Mouse (Mus musculus) embryonic facial prominence, embryonic 14.5 days (tissue): ENCODE measurements around the gene Ythdc1. TPM values are rescaled to one million over a fixed set of nuclear protein-coding genes. Genes with fewer than 3 reads are reported as not detected.
"Not testable (repeated sequence)": the region's sequence is repeated elsewhere in the genome, so short reads cannot be mapped to it uniquely, and the experiment has no call there.

Experiments used
- ATAC-seq: fragments of 200-750 bp; cut with Nextera tagmentation; 2 replicates; pipeline ENCODE4 v1.8.0; 2017; ENCODE audit warnings: low read depth, moderate number of reproducible peaks, moderate TSS enrichment
- DNase-seq: peaks from one replicate; pipeline ENCODE4 v3.0.0-alpha.2; 2015; ENCODE audit warnings: low spot score
- H3K27ac ChIP-seq: fragments of 300-500 bp; sonication (generic); replicated peaks from 2 replicates; pipeline ENCODE4 v1.5.1; 2014; ENCODE audit warnings: low read depth, mild to moderate bottlenecking, low read length, moderate library complexity
- H3K27me3 ChIP-seq: fragments of 300-500 bp; sonication (generic); replicated peaks from 2 replicates; pipeline ENCODE4 v1.6.1; 2014; ENCODE audit warnings: low read length; ENCODE audit not compliant: control insufficient read depth, insufficient read depth
- H3K36me3 ChIP-seq: fragments of 300-500 bp; sonication (generic); 2 replicates; pipeline ENCODE4 v1.6.1; 2014; ENCODE audit warnings: low read length, mixed read lengths; ENCODE audit not compliant: control insufficient read depth, insufficient read depth
- H3K4me1 ChIP-seq: fragments of 300-500 bp; sonication (generic); 2 replicates; pipeline ENCODE4 v1.6.1; 2014; ENCODE audit warnings: antibody characterized with exemption, low read length; ENCODE audit not compliant: control insufficient read depth, insufficient read depth
- H3K4me2 ChIP-seq: fragments of 300-500 bp; sonication (generic); 2 replicates; pipeline ENCODE4 v1.6.1; 2014; ENCODE audit warnings: low read depth, mild to moderate bottlenecking, low read length, moderate library complexity, mixed read lengths
- H3K4me3 ChIP-seq: fragments of 300-500 bp; sonication (generic); 2 replicates; pipeline ENCODE4 v1.5.1; 2014; ENCODE audit warnings: low read depth, mild to moderate bottlenecking, low read length
- H3K9ac ChIP-seq: fragments of 300-500 bp; sonication (generic); 2 replicates; pipeline ENCODE4 v1.6.1; 2014; ENCODE audit warnings: low read depth, mild to moderate bottlenecking, low read length, moderate library complexity, mixed read lengths
- H3K9me3 ChIP-seq: fragments of 300-500 bp; sonication (generic); 2 replicates; pipeline ENCODE4 v1.6.1; 2016; ENCODE audit warnings: low read length; ENCODE audit not compliant: control insufficient read depth
- WGBS: fragments of 180-500 bp; shearing (Covaris S2); extraction: QIAGEN DNeasy Blood & Tissue Kit; methylation state at CpG from one replicate; pipeline ENCODE4 v1.1.7; 2014; 5-methylcytosine and 5-hydroxymethylcytosine counted together
- polyA plus RNA-seq: library from polyadenylated mRNA; unstranded; fragments of >200 nt; fragmentation: Nextera tagmentation; extraction: Ambion mirVana; gene quantifications from 2 replicates; pipeline ENCODE4 v1.2.1, GENCODE M21; 2014

The Ythdc1 gene
- polyA plus RNA-seq, 1 experiment from 2014 or later, result 42.5 TPM

- H3K27ac ChIP-seq, result no peak overlapping the region
- H3K4me1 ChIP-seq, result no peaks in the 10 kb centered on the region
- H3K4me2 ChIP-seq, result no peak overlapping the region
- no peaks in the 10 kb centered on the region for H3K36me3 ChIP-seq
- DNase-seq, result no peak
- no peak overlapping the region for H3K9ac ChIP-seq
- H3K27me3 ChIP-seq, result no peaks in the 10 kb centered on the region
- H3K9me3 ChIP-seq, result no peaks in the 10 kb centered on the region
- ATAC-seq, result no peak
- WGBS, result 66% methylated on average over 2 of the region's 2 CpGs
- H3K4me3 ChIP-seq, result no peak overlapping the region
Measured at GRCm38 (mm10) chr5:86789954-86790353, 14.1 kb upstream of the Ythdc1 start.

- Histone ChIP-seq H3K36me3 (no peaks in the 10 kb centered on the region), H3K4me2 (no peak overlapping the region), H3K9ac (no peak overlapping the region), H3K4me3 (no peak overlapping the region), H3K27me3 (no peaks in the 10 kb centered on the region), H3K4me1 (no peaks in the 10 kb centered on the region), H3K9me3 (no peaks in the 10 kb centered on the region), H3K27ac (no peak overlapping the region)
- ATAC-seq (no peak), DNase-seq (no peak)
- 74% methylated on average over 4 of the region's 4 CpGs for WGBS
Measured at GRCm38 (mm10) chr5:86792249-86792648, 11.8 kb upstream of the Ythdc1 start.

DNA sequence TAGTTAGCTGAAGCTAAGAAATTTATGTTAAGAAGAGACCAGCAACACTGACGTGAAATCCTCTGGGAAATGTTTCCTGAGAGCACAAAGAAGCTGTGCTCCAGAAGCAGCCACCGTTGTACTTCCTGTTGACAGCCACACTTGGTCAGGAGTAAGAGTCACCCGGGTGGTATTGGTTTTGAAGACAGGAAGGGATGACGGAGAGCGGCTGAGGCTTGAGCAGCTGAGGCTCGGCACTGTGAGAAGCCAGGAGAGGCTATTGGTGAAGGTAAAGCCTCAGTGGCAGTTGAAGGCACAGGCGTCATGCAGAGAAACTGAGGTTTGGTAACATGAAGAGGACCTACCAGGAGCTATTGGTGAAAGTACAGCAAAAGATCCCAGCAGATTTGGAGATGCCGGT is 11.2 kb upstream of the Ythdc1 start:
- no peaks in the 10 kb centered on the region for H3K9me3 ChIP-seq
- 63% methylated on average over 8 of the region's 8 CpGs for WGBS
- no peak overlapping the region for H3K27ac ChIP-seq
- no peak for DNase-seq
- H3K4me2 ChIP-seq, result no peak overlapping the region
- H3K36me3 ChIP-seq, result no peaks in the 10 kb centered on the region
- ATAC-seq, result no peak
- H3K4me1 ChIP-seq, result no peaks in the 10 kb centered on the region
- H3K27me3 ChIP-seq, result no peaks in the 10 kb centered on the region
- H3K4me3 ChIP-seq, result no peak overlapping the region
- H3K9ac ChIP-seq, result no peak overlapping the region

DNA sequence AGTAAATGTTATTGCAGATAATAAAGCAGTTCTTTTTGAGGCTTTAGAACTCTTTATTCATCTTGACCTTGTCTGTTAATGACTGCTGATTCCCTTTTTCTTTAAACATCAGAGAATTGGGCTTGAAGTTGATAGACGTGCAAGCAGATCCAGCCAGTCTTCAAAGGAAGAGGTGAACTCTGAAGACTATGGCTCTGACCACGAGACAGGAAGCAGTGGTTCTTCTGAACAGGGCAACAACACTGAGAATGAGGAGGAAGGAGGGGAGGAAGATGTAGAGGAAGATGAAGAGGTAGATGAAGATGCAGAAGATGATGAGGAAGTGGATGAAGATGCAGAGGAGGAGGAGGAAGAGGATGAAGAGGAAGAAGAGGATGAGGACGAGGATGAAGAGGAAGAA is 12.8 kb downstream of the Ythdc1 start:
- no peak for ATAC-seq
- H3K27ac ChIP-seq, result no peak overlapping the region
- no peak overlapping the region for H3K9ac ChIP-seq
- H3K4me1 ChIP-seq, result no peaks in the 10 kb centered on the region
- H3K36me3 ChIP-seq, result peaks cover 35% of the 10 kb centered on the region
- H3K27me3 ChIP-seq, result no peaks in the 10 kb centered on the region
- WGBS, result 81% methylated on average over 3 of the region's 3 CpGs
- H3K9me3 ChIP-seq, result no peaks in the 10 kb centered on the region
- H3K4me3 ChIP-seq, result no peak overlapping the region
- no peak for DNase-seq
- H3K4me2 ChIP-seq, result no peak overlapping the region

- not testable (repeated sequence) for H3K4me3 ChIP-seq, ATAC-seq, H3K4me2 ChIP-seq, H3K4me1 ChIP-seq, DNase-seq, H3K27ac ChIP-seq, H3K9ac ChIP-seq, H3K9me3 ChIP-seq, H3K27me3 ChIP-seq
- 95% methylated on average over 4 of the region's 4 CpGs for WGBS
- H3K36me3 ChIP-seq, result peaks cover 45% of the 10 kb centered on the region
Measured at GRCm38 (mm10) chr5:86836378-86836777, 32.4 kb downstream of the Ythdc1 start.

DNA sequence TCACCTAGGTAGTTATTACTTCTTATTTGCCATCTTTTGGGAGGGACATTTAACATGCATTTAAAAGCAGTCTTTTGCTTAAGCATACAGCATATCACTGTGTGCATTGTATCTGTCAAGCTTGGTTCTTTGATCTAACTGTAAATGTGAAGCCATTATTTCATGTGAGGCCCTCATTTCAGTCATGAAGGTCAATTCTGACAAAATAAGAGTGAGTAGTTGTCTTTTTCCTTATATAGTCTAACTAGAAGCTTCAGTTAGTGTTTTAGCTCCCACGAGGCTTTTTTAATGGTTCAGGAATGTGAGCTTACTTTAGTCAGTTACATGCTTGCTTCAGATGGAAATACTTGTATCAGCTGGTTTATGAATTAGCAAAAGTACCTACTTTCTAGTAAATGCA is 34.1 kb downstream of the Ythdc1 start:
- Histone ChIP-seq H3K4me2 (no peak overlapping the region), H3K36me3 (peaks cover 32% of the 10 kb centered on the region), H3K9me3 (no peaks in the 10 kb centered on the region), H3K9ac (no peak overlapping the region), H3K27ac (no peak overlapping the region), H3K27me3 (no peaks in the 10 kb centered on the region), H3K4me3 (no peak overlapping the region), H3K4me1 (no peaks in the 10 kb centered on the region)
- peak; percentile 11 for DNase-seq
- no peak for ATAC-seq
- WGBS, result 67% methylated on average over 1 of the region's 1 CpGs

DNA sequence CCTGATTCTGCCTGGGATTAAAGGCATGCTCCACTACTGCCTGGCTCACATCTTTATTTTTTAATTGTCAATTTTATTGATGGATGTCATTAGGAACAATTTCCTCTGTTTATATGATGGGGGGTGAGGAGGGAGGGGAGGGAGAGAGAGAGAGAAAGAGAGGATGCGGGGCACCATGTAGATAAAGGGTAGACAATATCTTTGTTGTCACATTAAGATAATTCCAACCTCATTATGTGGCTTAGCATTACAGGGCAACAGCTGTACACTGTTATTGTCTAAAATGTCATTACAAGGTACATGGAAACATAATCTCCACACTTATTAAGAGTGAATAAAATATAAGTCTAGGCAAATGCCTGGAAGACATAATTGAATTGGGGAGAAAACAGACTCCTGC is 35.5 kb downstream of the Ythdc1 start:
- DNase-seq, result no peak
- no peak overlapping the region for H3K9ac ChIP-seq
- peaks cover 28% of the 10 kb centered on the region for H3K36me3 ChIP-seq
- H3K27me3 ChIP-seq, result no peaks in the 10 kb centered on the region
- no peak overlapping the region for H3K4me2 ChIP-seq
- WGBS, result 75% methylated on average over 1 of the region's 1 CpGs
- no peaks in the 10 kb centered on the region for H3K4me1 ChIP-seq
- H3K27ac ChIP-seq, result no peak overlapping the region
- ATAC-seq, result peak; percentile 44; the same call in 1 of the 2 replicates
- H3K4me3 ChIP-seq, result no peak overlapping the region
- no peaks in the 10 kb centered on the region for H3K9me3 ChIP-seq

DNA sequence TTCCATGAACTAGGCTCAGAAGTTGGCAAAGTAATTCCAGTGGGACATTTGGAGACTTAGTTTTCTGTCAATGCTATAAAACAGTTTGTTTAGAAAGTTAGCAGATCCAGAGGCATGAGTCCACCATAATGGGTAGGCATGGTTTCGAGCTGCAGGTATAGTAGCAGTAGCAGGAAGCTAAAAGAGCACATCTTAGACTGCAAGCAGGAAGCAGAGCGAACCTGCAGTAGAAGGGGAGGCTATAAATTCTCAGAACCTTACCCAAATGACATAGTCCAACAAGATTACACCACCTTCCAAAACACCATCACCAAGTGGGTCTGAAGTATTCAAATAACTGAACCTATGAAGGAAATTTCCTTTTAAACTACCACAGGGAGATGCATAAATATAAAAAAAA is 36.2 kb downstream of the Ythdc1 start:
- Histone ChIP-seq H3K4me2 (no peak overlapping the region), H3K36me3 (peaks cover 23% of the 10 kb centered on the region), H3K27ac (no peak overlapping the region), H3K9me3 (no peaks in the 10 kb centered on the region), H3K27me3 (no peaks in the 10 kb centered on the region), H3K4me1 (no peaks in the 10 kb centered on the region), H3K9ac (no peak overlapping the region), H3K4me3 (no peak overlapping the region)
- 95% methylated on average over 2 of the region's 2 CpGs for WGBS
- no peak for DNase-seq
- no peak for ATAC-seq

- H3K27me3 ChIP-seq, H3K9me3 ChIP-seq, H3K4me1 ChIP-seq, H3K4me2 ChIP-seq, DNase-seq, H3K9ac ChIP-seq, ATAC-seq, H3K27ac ChIP-seq, H3K4me3 ChIP-seq: not testable (repeated sequence)
- peaks cover 13% of the 10 kb centered on the region for H3K36me3 ChIP-seq
Measured at GRCm38 (mm10) chr5:86841261-86841660, 37.2 kb downstream of the Ythdc1 start.
